Mouse (Mus musculus): Measurements from ENCODE around the gene Gm12169. TPM values are rescaled to one million over a fixed set of nuclear protein-coding genes. Genes with fewer than 3 reads are reported as not detected.
"Not testable (repeated sequence)": the region's sequence is repeated elsewhere in the genome, so short reads cannot be mapped to it uniquely, and the experiment has no call there.

Gm12169 gene
- polyA plus RNA-seq (2012; ENCODE audit: insufficient read depth, low replicate concordance) = not detected in 2 replicates

- no peaks in the 10 kb centered on the region for H3K9me3 ChIP-seq
- H3K27me3 ChIP-seq (replicated peaks) = no peaks in the 10 kb centered on the region
- no peaks in the 10 kb centered on the region for H3K36me3 ChIP-seq (replicated peaks; ENCODE audit: low read length)
- TF ChIP-seq GATA1 (IDR thresholded peaks at IDR 0.05; ENCODE audit: borderline replicate concordance, low read length) (no peak), FLI1 (IDR thresholded peaks at IDR 0.05; ENCODE audit: low read length) (no peak)
- no peaks in the 10 kb centered on the region for H3K4me1 ChIP-seq
- H3K4me3 ChIP-seq (replicated peaks) = no peak within 1 kb of the TSS
These were observed at the start of gene Gm12169 for GRCm38 (mm10) chr11:46523912-46524311. Gene Gm12169 (plus strand): TSS chr11:46524212.

GRCm38 (mm10) chr11:46474220-46474619, 49.8 kb upstream of the Gm12169 start:
- no peaks in the 10 kb centered on the region for H3K27me3 ChIP-seq (replicated peaks)
- TF ChIP-seq FLI1 (IDR thresholded peaks at IDR 0.05; ENCODE audit: low read length) (no peak), GATA1 (IDR thresholded peaks at IDR 0.05; ENCODE audit: borderline replicate concordance, low read length) (no peak)
- H3K4me3 ChIP-seq (replicated peaks) = no peak overlapping the region
- peaks cover 89% of the 10 kb centered on the region for H3K36me3 ChIP-seq (replicated peaks; ENCODE audit: low read length)
- H3K9me3 ChIP-seq = peaks cover 4% of the 10 kb centered on the region; the same call in 1 of the 2 replicates
- H3K4me1 ChIP-seq = no peaks in the 10 kb centered on the region; the same call in 1 of the 2 replicates

GRCm38 (mm10) chr11:46479311-46479710, 44.7 kb upstream of the Gm12169 start:
- Histone ChIP-seq H3K4me1 (peaks cover 21% of the 10 kb centered on the region), H3K4me3 (replicated peaks) (no peak overlapping the region), H3K9me3 (peaks cover 4% of the 10 kb centered on the region), H3K27me3 (replicated peaks) (no peaks in the 10 kb centered on the region), H3K36me3 (replicated peaks; ENCODE audit: low read length) (peaks cover 79% of the 10 kb centered on the region)
- no peak for TF ChIP-seq GATA1 (IDR thresholded peaks at IDR 0.05; ENCODE audit: borderline replicate concordance, low read length)
- no peak for TF ChIP-seq FLI1 (IDR thresholded peaks at IDR 0.05; ENCODE audit: low read length)

GRCm38 (mm10) chr11:46480517-46480916, 43.5 kb upstream of the Gm12169 start:
- H3K4me1 ChIP-seq = peaks cover 21% of the 10 kb centered on the region
- no peak for TF ChIP-seq FLI1 (IDR thresholded peaks at IDR 0.05; ENCODE audit: low read length)
- TF ChIP-seq GATA1 (IDR thresholded peaks at IDR 0.05; ENCODE audit: borderline replicate concordance, low read length) = no peak
- no peaks in the 10 kb centered on the region; the same call in 1 of the 2 replicates for H3K9me3 ChIP-seq
- H3K36me3 ChIP-seq (replicated peaks; ENCODE audit: low read length) = peaks cover 67% of the 10 kb centered on the region
- no peak overlapping the region for H3K4me3 ChIP-seq (replicated peaks)
- H3K27me3 ChIP-seq (replicated peaks) = no peaks in the 10 kb centered on the region

GRCm38 (mm10) chr11:46488231-46488630, 35.8 kb upstream of the Gm12169 start:
- no peak for TF ChIP-seq GATA1 (IDR thresholded peaks at IDR 0.05; ENCODE audit: borderline replicate concordance, low read length)
- TF ChIP-seq FLI1 (IDR thresholded peaks at IDR 0.05; ENCODE audit: low read length) = no peak
- peaks cover 3% of the 10 kb centered on the region for H3K36me3 ChIP-seq (replicated peaks; ENCODE audit: low read length)
- H3K27me3 ChIP-seq (replicated peaks) = peaks cover 8% of the 10 kb centered on the region
- peaks cover 8% of the 10 kb centered on the region for H3K4me1 ChIP-seq
- no peak overlapping the region for H3K4me3 ChIP-seq (replicated peaks)
- H3K9me3 ChIP-seq = 0 out of 2 replicates have a peak, but pooled peaks cover 3% of the 10 kb centered on the region

- H3K9me3 ChIP-seq = 0 out of 2 replicates have a peak, but pooled peaks cover 3% of the 10 kb centered on the region
- peaks cover 8% of the 10 kb centered on the region for H3K4me1 ChIP-seq
- TF ChIP-seq GATA1 (IDR thresholded peaks at IDR 0.05; ENCODE audit: borderline replicate concordance, low read length) (no peak), FLI1 (IDR thresholded peaks at IDR 0.05; ENCODE audit: low read length) (no peak)
- H3K4me3 ChIP-seq (replicated peaks) = no peak overlapping the region
- peaks cover under 1% of the 10 kb centered on the region for H3K36me3 ChIP-seq (replicated peaks; ENCODE audit: low read length)
- peaks cover 8% of the 10 kb centered on the region for H3K27me3 ChIP-seq (replicated peaks)
These were observed 35.4 kb upstream of the Gm12169 start for GRCm38 (mm10) chr11:46488650-46489049.

- TF ChIP-seq FLI1 (IDR thresholded peaks at IDR 0.05; ENCODE audit: low read length) (no peak), GATA1 (IDR thresholded peaks at IDR 0.05; ENCODE audit: borderline replicate concordance, low read length) (no peak)
- H3K4me1 ChIP-seq = no peaks in the 10 kb centered on the region
- no peaks in the 10 kb centered on the region for H3K36me3 ChIP-seq (replicated peaks; ENCODE audit: low read length)
- peaks cover 5% of the 10 kb centered on the region for H3K9me3 ChIP-seq
- no peak overlapping the region for H3K4me3 ChIP-seq (replicated peaks)
- peaks cover 7% of the 10 kb centered on the region for H3K27me3 ChIP-seq (replicated peaks)
These were observed 16.9 kb upstream of the Gm12169 start for GRCm38 (mm10) chr11:46507146-46507545.

GRCm38 (mm10) chr11:46509900-46510299, 14.1 kb upstream of the Gm12169 start:
- Histone ChIP-seq H3K4me1 (no peaks in the 10 kb centered on the region), H3K4me3 (replicated peaks) (no peak overlapping the region), H3K27me3 (replicated peaks) (peaks cover 9% of the 10 kb centered on the region), H3K9me3 (peaks cover 5% of the 10 kb centered on the region), H3K36me3 (replicated peaks; ENCODE audit: low read length) (no peaks in the 10 kb centered on the region)
- TF ChIP-seq FLI1 (IDR thresholded peaks at IDR 0.05; ENCODE audit: low read length) (no peak), GATA1 (IDR thresholded peaks at IDR 0.05; ENCODE audit: borderline replicate concordance, low read length) (no peak)

GRCm38 (mm10) chr11:46521341-46521740, 2.7 kb upstream of the Gm12169 start:
- H3K9me3 ChIP-seq; H3K4me3 ChIP-seq (replicated peaks); H3K27me3 ChIP-seq (replicated peaks); H3K4me1 ChIP-seq; H3K36me3 ChIP-seq (replicated peaks; ENCODE audit: low read length): not testable (repeated sequence)

- no peaks in the 10 kb centered on the region for H3K9me3 ChIP-seq
- TF ChIP-seq FLI1 (IDR thresholded peaks at IDR 0.05; ENCODE audit: low read length) (no peak), GATA1 (IDR thresholded peaks at IDR 0.05; ENCODE audit: borderline replicate concordance, low read length) (no peak)
- H3K27me3 ChIP-seq (replicated peaks) = no peaks in the 10 kb centered on the region
- H3K4me1 ChIP-seq = no peaks in the 10 kb centered on the region
- H3K36me3 ChIP-seq (replicated peaks; ENCODE audit: low read length) = no peaks in the 10 kb centered on the region
- no peak overlapping the region for H3K4me3 ChIP-seq (replicated peaks)
These were observed 1.3 kb upstream of the Gm12169 start for GRCm38 (mm10) chr11:46522719-46523118.

GRCm38 (mm10) chr11:46530149-46530548, 6.1 kb downstream of the Gm12169 start:
- no peaks in the 10 kb centered on the region for H3K9me3 ChIP-seq
- H3K27me3 ChIP-seq (replicated peaks) = peaks cover 6% of the 10 kb centered on the region
- H3K4me3 ChIP-seq (replicated peaks) = no peak overlapping the region
- no peak for TF ChIP-seq GATA1 (IDR thresholded peaks at IDR 0.05; ENCODE audit: borderline replicate concordance, low read length)
- no peak for TF ChIP-seq FLI1 (IDR thresholded peaks at IDR 0.05; ENCODE audit: low read length)
- no peaks in the 10 kb centered on the region for H3K36me3 ChIP-seq (replicated peaks; ENCODE audit: low read length)
- H3K4me1 ChIP-seq = no peaks in the 10 kb centered on the region
